Mouse (Mus musculus) cerebellum, adult 11-12 months (tissue): ENCODE measurements at regions not wholly inside any gene's neighbourhood (a gene's known extent, or its start where the extent isn't known, plus 50 kb on each side); places are given as distances from the start of the nearest gene placed in this dataset.
"Not testable (repeated sequence)": the region's sequence is repeated elsewhere in the genome, so short reads cannot be mapped to it uniquely, and the experiment has no call there.

Experiments
- DNase-seq: peaks from one replicate; pipeline ENCODE4 v3.0.0; 2022

DNA sequence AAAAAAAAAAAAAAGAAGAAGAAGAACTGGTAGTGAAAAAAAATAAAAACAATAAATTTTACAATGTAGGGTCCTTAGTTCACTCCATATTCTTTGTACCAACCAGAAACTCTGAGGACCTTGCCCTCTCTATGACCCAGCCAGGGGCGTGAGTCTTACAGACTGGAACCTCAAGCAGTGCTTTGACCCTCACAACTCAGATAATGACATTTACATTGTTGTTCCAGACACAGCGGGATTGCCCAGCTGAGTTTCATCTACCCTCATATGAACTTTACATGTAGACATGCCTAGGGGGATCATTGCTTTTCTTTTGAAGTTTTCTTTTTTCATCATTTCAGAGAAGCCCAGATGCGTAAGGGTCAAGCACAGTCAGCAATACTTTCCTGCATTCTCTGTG lies 1496.6 kb upstream of the 4931417E11Rik start:
- no peak for DNase-seq

DNA sequence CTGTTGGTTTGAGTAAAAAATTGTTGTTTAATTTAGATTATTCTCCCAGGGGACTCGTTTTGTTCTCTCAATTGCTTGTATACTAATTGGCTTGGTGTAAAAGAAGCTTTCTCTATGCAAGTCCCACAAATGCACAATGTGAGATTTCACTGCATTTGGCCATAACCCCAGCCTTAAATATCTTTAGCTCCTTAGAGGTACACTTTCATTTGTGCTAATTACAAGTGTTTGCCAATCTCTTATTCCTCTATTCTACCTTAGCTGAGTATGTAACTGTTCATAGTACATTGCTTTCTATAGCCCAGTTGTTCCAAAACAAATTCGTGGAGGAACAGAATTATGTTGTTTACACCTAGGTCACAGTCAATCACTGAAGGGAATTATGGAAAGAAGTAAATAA lies 1459.0 kb upstream of the 4931417E11Rik start:
- no peak for DNase-seq

DNA sequence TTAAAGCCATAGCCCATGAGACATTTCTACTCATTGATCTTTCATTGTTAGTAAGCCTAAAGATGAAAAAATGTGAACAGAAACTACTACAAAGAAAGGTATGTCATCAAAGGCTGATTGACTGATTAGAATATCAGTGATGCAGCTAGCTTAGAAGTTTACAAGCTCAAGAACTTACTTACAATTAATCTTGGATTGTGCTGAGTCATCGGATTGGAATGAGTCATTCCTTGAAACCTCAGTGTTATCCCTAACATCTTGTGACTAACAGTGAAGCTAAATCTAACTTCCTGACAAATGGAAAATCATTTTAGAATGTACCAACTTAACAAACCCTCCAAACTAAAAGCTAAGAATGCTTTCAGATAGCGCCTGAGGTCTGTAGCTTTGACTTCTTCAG lies 1434.1 kb upstream of the 4931417E11Rik start:
- no peak for DNase-seq

DNA sequence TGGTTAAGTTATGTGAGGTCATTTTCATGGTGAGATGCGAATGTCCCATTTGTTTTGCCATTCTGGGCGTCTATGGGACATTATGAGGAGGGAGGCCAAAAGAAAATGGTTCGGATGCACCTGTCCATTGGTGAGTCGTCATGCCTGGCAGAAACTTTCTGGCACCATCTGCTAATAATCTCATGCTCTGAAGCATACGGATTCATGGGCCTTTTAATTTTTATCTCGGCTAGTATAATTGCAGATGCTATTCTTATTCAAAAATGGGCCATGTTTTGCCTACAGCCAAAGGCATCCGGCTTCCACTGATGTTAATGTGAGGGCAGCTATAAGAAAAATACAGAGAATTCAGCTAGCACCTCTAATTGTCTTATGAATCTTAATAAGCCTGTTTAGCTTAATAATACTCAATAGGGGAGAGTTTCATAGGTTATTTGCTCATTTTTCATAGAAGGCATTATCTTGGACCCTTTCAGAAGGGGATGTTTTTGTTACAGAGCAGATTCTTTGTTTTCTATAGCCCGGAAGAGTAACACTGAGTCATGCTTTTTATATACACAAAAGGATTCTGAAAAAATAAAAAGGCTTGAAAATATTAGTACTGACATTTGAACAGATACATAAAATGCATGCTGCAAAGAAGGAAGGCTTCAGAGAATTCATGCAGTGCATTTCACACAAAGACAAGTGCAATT lies 1401.3 kb upstream of the 4931417E11Rik start:
- DNase-seq: peak; percentile 2

DNA sequence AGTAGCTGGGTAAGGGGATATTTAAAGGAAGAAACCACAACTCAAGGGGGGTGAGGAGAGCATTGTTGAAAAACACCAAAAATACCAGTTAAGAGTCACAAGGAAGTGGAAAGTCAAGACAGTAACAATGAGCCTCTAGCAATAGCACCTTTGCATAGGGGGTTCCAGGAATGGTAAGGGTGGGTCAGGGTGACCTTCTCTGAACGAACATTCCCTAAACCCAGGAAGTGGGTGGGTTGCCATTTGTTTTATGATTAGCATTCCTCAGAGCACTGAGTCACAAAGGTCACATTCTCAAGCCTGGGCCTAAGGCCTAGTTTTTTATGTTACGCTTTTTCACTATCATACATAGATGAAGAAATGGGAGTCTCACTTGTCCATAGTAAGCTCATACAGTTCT lies 1351.2 kb upstream of the 4931417E11Rik start:
- not testable (repeated sequence) for DNase-seq
